Mouse (Mus musculus) forebrain, embryonic 10.5 days (tissue): ENCODE measurements around the gene Jmjd4. TPM values are rescaled to one million over a fixed set of nuclear protein-coding genes. Genes with fewer than 3 reads are reported as not detected.

Source experiments
- DNase-seq: peaks from one replicate; pipeline ENCODE4 v3.0.0-alpha.2; 2017; ENCODE audit warnings: low spot score; ENCODE audit errors: extremely low spot score
- H3K27ac ChIP-seq: fragments of 300-500 bp; sonication (generic); 2 replicates; pipeline ENCODE4 v1.5.1; 2016; ENCODE audit warnings: mild to moderate bottlenecking
- H3K27me3 ChIP-seq: fragments of 300-500 bp; sonication (generic); 2 replicates; pipeline ENCODE4 v1.6.1; 2016; ENCODE audit warnings: mild to moderate bottlenecking; ENCODE audit not compliant: poor library complexity, severe bottlenecking
- H3K36me3 ChIP-seq: fragments of 300-500 bp; sonication (generic); replicated peaks from 2 replicates; pipeline ENCODE4 v1.6.1; 2016; ENCODE audit warnings: mild to moderate bottlenecking, moderate library complexity
- H3K4me1 ChIP-seq: fragments of 300-500 bp; sonication (generic); 2 replicates; pipeline ENCODE4 v1.6.1; 2016
- H3K4me3 ChIP-seq: fragments of 300-500 bp; sonication (generic); 2 replicates; pipeline ENCODE4 v1.5.1; 2016; ENCODE audit warnings: mild to moderate bottlenecking, moderate library complexity
- H3K9me3 ChIP-seq: fragments of 300-500 bp; sonication (generic); 2 replicates; pipeline ENCODE4 v1.6.1; 2016; ENCODE audit warnings: mild to moderate bottlenecking, moderate library complexity
- WGBS: fragments of 180-500 bp; shearing (Covaris S2); methylation state at CpG from one replicate; pipeline ENCODE4 v1.1.7; 2016; 5-methylcytosine and 5-hydroxymethylcytosine counted together
- polyA plus RNA-seq: library from polyadenylated mRNA; unstranded; fragments of >200 nt; fragmentation: Nextera tagmentation; extraction: Ambion mirVana; gene quantifications from 2 replicates; pipeline ENCODE4 v1.2.1, GENCODE M21; 2016

Jmjd4 gene
- polyA plus RNA-seq, 1 experiment from 2014 or later: 19.7 TPM

GRCm38 (mm10) chr11:59429959-59430358 is 19.9 kb upstream of the Jmjd4 start:
- Histone ChIP-seq H3K9me3 (no peaks in the 10 kb centered on the region), H3K36me3 (peaks cover 79% of the 10 kb centered on the region), H3K27me3 (no peaks in the 10 kb centered on the region), H3K4me1 (peaks cover 4% of the 10 kb centered on the region; the same call in 1 of the 2 replicates), H3K27ac (no peak overlapping the region), H3K4me3 (no peak overlapping the region)
- 93% methylated on average over 1 of the region's 1 CpGs for WGBS
- DNase-seq: no peak

DNA sequence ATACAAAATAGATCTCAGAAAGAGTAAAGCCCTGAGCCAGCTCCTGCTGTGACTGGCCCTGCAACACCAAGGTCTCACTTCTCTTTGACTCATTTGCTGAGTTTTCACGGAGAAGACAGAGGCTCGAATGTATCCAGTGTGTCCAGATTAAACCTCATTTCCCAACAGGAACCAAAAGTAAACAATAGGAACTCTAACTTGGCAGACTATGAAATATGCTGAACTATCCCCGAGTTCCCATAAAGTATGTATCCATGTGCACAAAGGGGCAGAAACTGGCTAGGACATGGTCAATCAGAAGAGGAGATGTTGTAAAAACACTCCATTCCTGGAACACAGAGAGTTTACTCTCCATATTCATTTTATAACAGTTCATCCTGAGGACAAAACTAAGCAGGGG is 17.6 kb upstream of the Jmjd4 start:
- no peak overlapping the region for H3K4me3 ChIP-seq
- H3K4me1 ChIP-seq: no peaks in the 10 kb centered on the region
- WGBS: 86% methylated on average over 3 of the region's 3 CpGs
- no peak overlapping the region for H3K27ac ChIP-seq
- DNase-seq: no peak
- peaks cover 77% of the 10 kb centered on the region for H3K36me3 ChIP-seq
- no peaks in the 10 kb centered on the region for H3K27me3 ChIP-seq
- peaks cover 16% of the 10 kb centered on the region for H3K9me3 ChIP-seq

DNA sequence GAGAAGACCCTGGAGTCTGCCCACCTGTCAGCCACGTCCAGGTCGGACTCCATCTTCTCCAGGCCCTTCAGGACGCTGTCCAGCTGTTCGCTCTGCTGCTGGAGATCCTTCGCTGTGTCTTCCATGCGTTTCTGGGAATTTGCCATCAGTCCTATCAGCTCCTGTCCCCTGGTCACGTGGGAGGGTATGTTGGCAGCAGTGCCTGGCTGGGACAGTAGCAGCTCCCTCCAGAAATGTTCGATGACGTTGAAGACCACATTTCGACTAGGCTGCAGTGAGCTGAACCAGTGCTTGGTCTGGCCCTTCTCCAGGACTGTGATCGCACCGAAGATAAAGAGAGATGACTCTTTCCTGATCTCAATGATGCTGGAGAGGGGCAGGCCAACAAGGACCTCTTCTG is 11.9 kb upstream of the Jmjd4 start:
- H3K4me1 ChIP-seq: no peaks in the 10 kb centered on the region
- no peak overlapping the region for H3K4me3 ChIP-seq
- H3K27ac ChIP-seq: no peak overlapping the region
- peaks cover 16% of the 10 kb centered on the region for H3K9me3 ChIP-seq
- WGBS: 95% methylated on average over 12 of the region's 12 CpGs
- H3K27me3 ChIP-seq: no peaks in the 10 kb centered on the region
- no peak for DNase-seq
- H3K36me3 ChIP-seq: peaks cover 57% of the 10 kb centered on the region

- H3K4me3 ChIP-seq: no peak overlapping the region
- no peak for DNase-seq
- peaks cover 33% of the 10 kb centered on the region for H3K36me3 ChIP-seq
- H3K27ac ChIP-seq: no peak overlapping the region
- no peaks in the 10 kb centered on the region; the same call in 1 of the 2 replicates for H3K9me3 ChIP-seq
- H3K27me3 ChIP-seq: no peaks in the 10 kb centered on the region
- peaks cover 4% of the 10 kb centered on the region; the same call in 1 of the 2 replicates for H3K4me1 ChIP-seq
Observed at GRCm38 (mm10) chr11:59443102-59443501, 6.7 kb upstream of the Jmjd4 start.

GRCm38 (mm10) chr11:59450230-59450771 is 456 bp downstream of the Jmjd4 start:
- H3K9me3 ChIP-seq: no peaks in the 10 kb centered on the region
- H3K27ac ChIP-seq: peak overlapping the region; percentile 92
- no peak for DNase-seq
- H3K27me3 ChIP-seq: no peaks in the 10 kb centered on the region
- WGBS: under 1% methylated on average over 38 of the region's 38 CpGs
- H3K36me3 ChIP-seq: peaks cover 49% of the 10 kb centered on the region
- peaks cover 35% of the 10 kb centered on the region for H3K4me1 ChIP-seq
- peak overlapping the region; percentile 91 for H3K4me3 ChIP-seq

DNA sequence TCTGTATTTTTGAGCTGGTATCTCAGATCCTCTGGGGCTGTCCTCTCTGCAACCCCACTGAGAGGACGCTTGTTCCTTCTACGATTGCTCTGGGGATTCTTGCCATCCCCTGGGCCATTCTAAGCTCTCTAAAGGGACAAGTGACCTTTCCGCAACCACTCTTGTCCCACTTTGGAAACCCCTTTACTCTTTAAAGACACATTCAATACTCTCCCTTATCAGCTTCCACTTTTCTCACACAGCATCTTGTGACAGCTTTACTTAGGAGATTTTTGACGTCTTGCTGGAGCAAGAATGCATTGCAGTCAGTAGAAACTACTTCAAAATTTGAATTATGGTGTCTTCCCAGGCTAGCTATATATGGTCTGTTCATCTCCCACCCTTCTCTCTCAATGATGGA is 1.2 kb downstream of the Jmjd4 start, which contains the start of gene Snap47:
TSS of gene Snap47 (minus strand) at position 101 of the 400 bp plus-strand sequence.
- WGBS: 86% methylated on average over 4 of the region's 4 CpGs
- Histone ChIP-seq H3K4me3 (peak within 1 kb of the TSS; percentile 91), H3K4me1 (peaks cover 35% of the 10 kb centered on the region), H3K27ac (peak within 1 kb of the TSS; percentile 92), H3K27me3 (no peaks in the 10 kb centered on the region), H3K36me3 (peaks cover 54% of the 10 kb centered on the region), H3K9me3 (no peaks in the 10 kb centered on the region)
- DNase-seq: no peak

DNA sequence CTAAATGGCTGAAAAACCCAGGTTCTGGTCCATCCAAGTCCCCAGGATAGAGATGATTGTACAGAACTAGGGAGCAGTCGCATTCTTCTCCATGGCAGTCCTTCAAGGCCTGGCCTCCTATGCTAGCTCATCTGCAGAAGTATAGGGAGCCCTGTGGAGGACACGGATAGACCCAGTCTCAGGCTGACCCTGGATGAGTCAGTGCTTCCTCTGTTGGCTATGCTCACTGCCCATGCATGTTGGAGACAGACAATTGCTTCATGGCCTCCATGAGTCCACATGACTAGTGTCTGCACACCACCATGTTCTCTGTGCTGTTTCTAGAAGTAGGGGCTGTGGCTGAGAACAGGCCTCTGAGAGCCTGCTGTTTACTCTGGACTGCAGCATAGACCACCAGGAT is 6.5 kb downstream of the Jmjd4 start:
- DNase-seq: no peak
- Histone ChIP-seq H3K36me3 (peaks cover 95% of the 10 kb centered on the region), H3K9me3 (no peaks in the 10 kb centered on the region; the same call in 1 of the 2 replicates), H3K27ac (no peak overlapping the region), H3K4me3 (no peak overlapping the region), H3K4me1 (peaks cover 11% of the 10 kb centered on the region), H3K27me3 (no peaks in the 10 kb centered on the region)
- 92% methylated on average over 2 of the region's 2 CpGs for WGBS

GRCm38 (mm10) chr11:59456891-59457290 is 7.0 kb downstream of the Jmjd4 start:
- 93% methylated on average over 2 of the region's 2 CpGs for WGBS
- H3K27me3 ChIP-seq: no peaks in the 10 kb centered on the region
- no peak overlapping the region for H3K27ac ChIP-seq
- no peak for DNase-seq
- peaks cover 5% of the 10 kb centered on the region for H3K4me1 ChIP-seq
- no peaks in the 10 kb centered on the region; the same call in 1 of the 2 replicates for H3K9me3 ChIP-seq
- peaks cover 95% of the 10 kb centered on the region for H3K36me3 ChIP-seq
- no peak overlapping the region for H3K4me3 ChIP-seq

- DNase-seq: no peak
- Histone ChIP-seq H3K4me1 (peaks cover 5% of the 10 kb centered on the region), H3K4me3 (no peak overlapping the region), H3K9me3 (peaks cover 20% of the 10 kb centered on the region), H3K27ac (no peak overlapping the region), H3K27me3 (no peaks in the 10 kb centered on the region), H3K36me3 (peaks cover 96% of the 10 kb centered on the region)
- WGBS: 70% methylated on average over 5 of the region's 5 CpGs
Observed at GRCm38 (mm10) chr11:59458973-59459372, 9.1 kb downstream of the Jmjd4 start.

GRCm38 (mm10) chr11:59460459-59460858 is 10.6 kb downstream of the Jmjd4 start:
- Histone ChIP-seq H3K36me3 (peaks cover 96% of the 10 kb centered on the region), H3K27me3 (no peaks in the 10 kb centered on the region), H3K4me3 (no peak overlapping the region), H3K9me3 (peaks cover 35% of the 10 kb centered on the region), H3K4me1 (peaks cover 5% of the 10 kb centered on the region), H3K27ac (no peak overlapping the region)
- 94% methylated on average over 2 of the region's 2 CpGs for WGBS
- no peak for DNase-seq

GRCm38 (mm10) chr11:59471413-59472325 is 21.8 kb downstream of the Jmjd4 start:
- WGBS: 8% methylated on average over 37 of the region's 37 CpGs
- DNase-seq: no peak
- peak overlapping the region; percentile 90 for H3K27ac ChIP-seq

GRCm38 (mm10) chr11:59472326-59472677 is 22.5 kb downstream of the Jmjd4 start, which contains the start of gene Zfp867:
Gene Zfp867, minus strand, starts transcription at chr11:59472474.
- WGBS: under 1% methylated on average over 19 of the region's 19 CpGs
- no peaks in the 10 kb centered on the region for H3K27me3 ChIP-seq
- peak; percentile 92 for DNase-seq
- peak within 1 kb of the TSS; percentile 90 for H3K27ac ChIP-seq
- H3K4me3 ChIP-seq: peak within 1 kb of the TSS; percentile 93
- no peaks in the 10 kb centered on the region for H3K9me3 ChIP-seq
- peaks cover 13% of the 10 kb centered on the region for H3K4me1 ChIP-seq
- peaks cover 4% of the 10 kb centered on the region; the same call in 1 of the 2 replicates for H3K36me3 ChIP-seq

More at GRCm38 (mm10) chr11:59471413-59472325, 21.8 kb downstream of the Jmjd4 start:
- Histone ChIP-seq H3K4me1 (peaks cover 13% of the 10 kb centered on the region), H3K9me3 (peaks cover under 1% of the 10 kb centered on the region; the same call in 1 of the 2 replicates), H3K27me3 (no peaks in the 10 kb centered on the region), H3K36me3 (peaks cover 9% of the 10 kb centered on the region), H3K4me3 (peak overlapping the region; percentile 93)

DNA sequence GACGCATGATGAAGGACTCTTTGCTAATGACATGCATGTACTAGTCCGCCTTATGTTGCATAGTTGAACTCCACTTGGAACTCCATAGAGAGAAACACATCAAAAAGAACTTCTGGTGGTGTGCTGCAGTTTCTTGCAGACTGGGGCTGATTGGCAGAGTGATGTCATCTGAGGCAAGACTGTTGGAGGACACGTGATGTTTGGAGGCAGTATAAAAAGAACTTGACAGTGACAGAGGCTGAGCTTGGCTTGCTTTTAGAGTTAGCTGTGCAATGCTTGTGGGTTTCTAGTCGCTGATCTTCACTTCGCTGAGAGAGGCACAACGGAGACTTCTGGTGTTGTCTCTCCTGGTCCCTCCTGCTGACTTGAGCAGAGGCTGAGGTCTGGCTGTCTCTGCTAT is 27.4 kb downstream of the Jmjd4 start:
- DNase-seq: no peak
- Histone ChIP-seq H3K27me3 (no peaks in the 10 kb centered on the region), H3K9me3 (no peaks in the 10 kb centered on the region), H3K4me3 (no peak overlapping the region), H3K4me1 (no peaks in the 10 kb centered on the region), H3K36me3 (no peaks in the 10 kb centered on the region), H3K27ac (no peak overlapping the region)
- 76% methylated on average over 6 of the region's 6 CpGs for WGBS
